Mouse (Mus musculus) testis, adult 2 months (tissue): Measurements from ENCODE around the gene Dlk1. TPM values are rescaled to one million over a fixed set of nuclear protein-coding genes. Genes with fewer than 3 reads are reported as not detected.

ENCODE experiments used
- H3K27ac ChIP-seq: fragments of 200-500 bp; 2 replicates; pipeline ENCODE4 v1.5.1; 2012; ENCODE audit warnings: low read depth, low read length; ENCODE audit not compliant: control insufficient read depth, insufficient read depth
- H3K27me3 ChIP-seq: fragments of 200-500 bp; 2 replicates; pipeline ENCODE4 v1.6.1; 2012; ENCODE audit warnings: mild to moderate bottlenecking, low read length, moderate library complexity; ENCODE audit not compliant: control insufficient read depth, insufficient read depth
- H3K36me3 ChIP-seq: fragments of 200-500 bp; 2 replicates; pipeline ENCODE4 v1.6.1; 2012; ENCODE audit warnings: mild to moderate bottlenecking, low read length; ENCODE audit not compliant: control insufficient read depth, insufficient read depth
- H3K4me1 ChIP-seq: fragments of 200-500 bp; 2 replicates; pipeline ENCODE4 v1.6.1; 2012; ENCODE audit warnings: low read length; ENCODE audit not compliant: control insufficient read depth, insufficient read depth
- H3K4me3 ChIP-seq: fragments of 200-500 bp; 2 replicates; pipeline ENCODE4 v1.5.1; 2012; ENCODE audit warnings: low read depth, mild to moderate bottlenecking, low read length, moderate library complexity, mixed read lengths; ENCODE audit not compliant: control insufficient read depth
- CTCF ChIP-seq: fragments of 200-500 bp; IDR thresholded peaks from 2 replicates; pipeline ENCODE4 v1.5.1; 2012; ENCODE audit warnings: low read depth, mild to moderate bottlenecking, inconsistent platforms, low read length, moderate library complexity; ENCODE audit not compliant: control insufficient read depth, insufficient read depth, insufficient replicate concordance
- POLR2A ChIP-seq: fragments of 200-500 bp; IDR thresholded peaks from 2 replicates; pipeline ENCODE4 v1.6.1; 2012; ENCODE audit warnings: low read depth, mild to moderate bottlenecking, inconsistent platforms, low read length, moderate library complexity; ENCODE audit not compliant: control insufficient read depth
- polyA plus RNA-seq: library from polyadenylated mRNA; depleted of rRNA; stranded (reverse); fragments of >200 nt; gene quantifications from 2 replicates; pipeline ENCODE4 v1.2.3, GENCODE M21; 2012; rRNA removed

Dlk1 gene
- polyA plus RNA-seq, 1 experiment, result 1.5 TPM

- H3K27me3 ChIP-seq, result no peaks in the 10 kb centered on the region
- no peaks in the 10 kb centered on the region for H3K36me3 ChIP-seq
- no peak for TF ChIP-seq CTCF
- TF ChIP-seq POLR2A, result no peak
- no peak overlapping the region for H3K4me3 ChIP-seq
- H3K27ac ChIP-seq, result no peak overlapping the region
- H3K4me1 ChIP-seq, result no peaks in the 10 kb centered on the region
Observed at GRCm38 (mm10) chr12:109508495-109509454, 56.2 kb downstream of the Dlk1 start.

GRCm38 (mm10) chr12:109509531-109510137 lies 57.0 kb downstream of the Dlk1 start:
- no peak overlapping the region for H3K4me3 ChIP-seq
- H3K4me1 ChIP-seq, result no peaks in the 10 kb centered on the region
- no peak for TF ChIP-seq CTCF
- no peak for TF ChIP-seq POLR2A
- no peak overlapping the region for H3K27ac ChIP-seq
- H3K27me3 ChIP-seq, result no peaks in the 10 kb centered on the region
- H3K36me3 ChIP-seq, result no peaks in the 10 kb centered on the region

GRCm38 (mm10) chr12:109510247-109510646 lies 57.6 kb downstream of the Dlk1 start:
- Histone ChIP-seq H3K4me1 (no peaks in the 10 kb centered on the region), H3K27ac (no peak overlapping the region), H3K36me3 (no peaks in the 10 kb centered on the region), H3K4me3 (no peak overlapping the region), H3K27me3 (no peaks in the 10 kb centered on the region)
- TF ChIP-seq CTCF (no peak), POLR2A (no peak)

GRCm38 (mm10) chr12:109511456-109511855 lies 58.8 kb downstream of the Dlk1 start:
- Histone ChIP-seq H3K27me3 (no peaks in the 10 kb centered on the region), H3K27ac (no peak overlapping the region), H3K4me3 (no peak overlapping the region), H3K4me1 (no peaks in the 10 kb centered on the region), H3K36me3 (no peaks in the 10 kb centered on the region)
- TF ChIP-seq POLR2A (no peak), CTCF (no peak)

GRCm38 (mm10) chr12:109512151-109512907 lies 59.7 kb downstream of the Dlk1 start:
- Histone ChIP-seq H3K4me1 (no peaks in the 10 kb centered on the region), H3K36me3 (no peaks in the 10 kb centered on the region), H3K27me3 (no peaks in the 10 kb centered on the region), H3K27ac (no peak overlapping the region), H3K4me3 (no peak overlapping the region)
- TF ChIP-seq CTCF (no peak), POLR2A (no peak)

Other genes with a start within 250 kb of the Dlk1 start
- not detected in 2 replicates for gene Rtl1, start 147.5 kb downstream of the Dlk1 start, polyA plus RNA-seq